Mouse (Mus musculus) midbrain, postnatal 0 days (tissue): ENCODE results near the gene Rsrp1. TPM values are rescaled to one million over a fixed set of nuclear protein-coding genes. Genes with fewer than 3 reads are reported as not detected.
"Not testable (repeated sequence)": the region's sequence is repeated elsewhere in the genome, so short reads cannot be mapped to it uniquely, and the experiment has no call there.

Experiments
- ATAC-seq: fragments of 200-750 bp; cut with Nextera tagmentation; 2 replicates; pipeline ENCODE4 v1.8.0; 2017; ENCODE audit warnings: moderate number of reproducible peaks, mild to moderate bottlenecking, moderate TSS enrichment, moderate library complexity; ENCODE audit not compliant: low FRiP score
- DNase-seq: peaks from one replicate; pipeline ENCODE4 v3.0.0-alpha.2; 2015; ENCODE audit warnings: low spot score
- H3K27ac ChIP-seq: fragments of 300-500 bp; sonication (generic); 2 replicates; pipeline ENCODE4 v1.5.1; 2014; ENCODE audit warnings: low read depth, mild to moderate bottlenecking, low read length, mixed read lengths
- H3K27me3 ChIP-seq: fragments of 300-500 bp; sonication (generic); 2 replicates; pipeline ENCODE4 v1.6.1; 2014; ENCODE audit warnings: low read length, control low read depth, mixed read lengths; ENCODE audit not compliant: insufficient read depth
- H3K36me3 ChIP-seq: fragments of 300-500 bp; sonication (generic); 2 replicates; pipeline ENCODE4 v1.6.1; 2014; ENCODE audit warnings: low read length, control low read depth, mixed read lengths; ENCODE audit not compliant: insufficient read depth
- H3K4me1 ChIP-seq: fragments of 300-500 bp; sonication (generic); 2 replicates; pipeline ENCODE4 v1.6.1; 2014; ENCODE audit warnings: mild to moderate bottlenecking, control low read depth, antibody characterized with exemption, low read length, mixed read lengths; ENCODE audit not compliant: insufficient read depth
- H3K4me2 ChIP-seq: fragments of 300-500 bp; sonication (generic); 2 replicates; pipeline ENCODE4 v1.6.1; 2014; ENCODE audit warnings: low read depth, mild to moderate bottlenecking, low read length, mixed read lengths; ENCODE audit not compliant: poor library complexity, severe bottlenecking
- H3K4me3 ChIP-seq: fragments of 300-500 bp; sonication (generic); 2 replicates; pipeline ENCODE4 v1.5.1; 2014; ENCODE audit warnings: low read depth, mild to moderate bottlenecking, low read length, moderate library complexity
- H3K9ac ChIP-seq: fragments of 300-500 bp; sonication (generic); replicated peaks from 2 replicates; pipeline ENCODE4 v1.6.1; 2014; ENCODE audit warnings: mild to moderate bottlenecking, low read length, moderate library complexity, mixed read lengths; ENCODE audit not compliant: poor library complexity, severe bottlenecking
- H3K9me3 ChIP-seq: fragments of 300-500 bp; sonication (generic); 2 replicates; pipeline ENCODE4 v1.6.1; 2016; ENCODE audit warnings: low read length, control low read depth
- CTCF ChIP-seq: IDR thresholded peaks from 2 replicates; pipeline ENCODE4 v1.5.1; 2016; ENCODE audit warnings: antibody characterized with exemption, mild to moderate bottlenecking
- WGBS: fragments of 180-500 bp; shearing (Covaris S2); extraction: QIAGEN DNeasy Blood & Tissue Kit; methylation state at CpG from one replicate; pipeline ENCODE4 v1.1.7; 2014; 5-methylcytosine and 5-hydroxymethylcytosine counted together
- polyA plus RNA-seq: library from polyadenylated mRNA; unstranded; fragments of >200 nt; fragmentation: Nextera tagmentation; extraction: Ambion mirVana; gene quantifications from 2 replicates; pipeline ENCODE4 v1.2.1, GENCODE M21; 2015
- total RNA-seq: library from RNA; depleted of rRNA; stranded (reverse); fragments of >200 nt; gene quantifications from 2 replicates; pipeline ENCODE4 v1.2.3, GENCODE M21; 2014

The Rsrp1 gene
- total and polyA plus RNA-seq, 2 experiments from 2014 or later, result 109 to 319 TPM

DNA sequence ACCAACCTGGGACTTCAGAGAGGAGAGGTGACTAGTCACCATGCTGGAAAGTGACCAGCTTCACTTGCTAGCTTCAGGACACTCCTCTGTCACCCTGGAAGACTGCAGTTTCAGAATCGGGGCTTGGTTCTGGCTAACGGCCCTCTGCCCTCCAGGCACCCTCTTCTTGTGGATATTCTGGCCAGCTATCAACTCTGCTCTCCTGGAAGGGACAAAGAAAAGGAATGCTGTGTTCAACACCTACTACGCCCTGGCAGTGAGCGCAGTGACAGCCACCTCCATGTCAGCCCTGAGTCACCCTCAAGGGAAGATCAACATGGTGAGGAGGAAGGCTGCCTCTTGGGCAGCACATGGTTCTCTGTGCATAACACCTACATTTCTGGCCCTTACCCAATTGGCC lies 39.0 kb upstream of the Rsrp1 start:
- no peaks in the 10 kb centered on the region for H3K36me3 ChIP-seq
- no peaks in the 10 kb centered on the region for H3K9me3 ChIP-seq
- H3K9ac ChIP-seq, result no peak overlapping the region
- ATAC-seq, result no peak
- no peak for DNase-seq
- no peak for TF ChIP-seq CTCF
- no peak overlapping the region for H3K4me2 ChIP-seq
- H3K27ac ChIP-seq, result no peak overlapping the region
- H3K4me1 ChIP-seq, result no peaks in the 10 kb centered on the region
- no peaks in the 10 kb centered on the region for H3K27me3 ChIP-seq
- 88% methylated on average over 4 of the region's 4 CpGs for whole genome bisulfite sequencing
- no peak overlapping the region for H3K4me3 ChIP-seq

DNA sequence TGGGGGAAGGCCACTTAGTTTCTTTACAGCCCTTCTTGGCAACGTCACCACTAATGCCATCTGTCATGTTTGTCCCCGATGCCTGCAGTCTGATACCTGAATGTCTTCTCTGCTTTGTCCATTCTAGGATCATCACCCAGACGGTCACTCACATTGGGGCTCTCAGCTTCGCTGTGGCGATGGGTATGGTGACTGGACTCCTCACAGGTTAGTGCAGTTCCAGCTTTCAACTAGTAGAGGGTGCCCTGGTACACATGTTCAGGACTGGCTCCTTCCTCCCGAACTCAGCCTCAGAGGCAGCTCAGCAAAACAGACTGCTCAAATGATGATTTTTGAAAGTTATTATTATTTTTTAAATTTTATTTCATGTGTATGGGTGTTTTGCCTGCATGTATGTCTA lies 31.3 kb upstream of the Rsrp1 start:
- no peak for ATAC-seq
- no peak for DNase-seq
- Histone ChIP-seq H3K27me3 (no peaks in the 10 kb centered on the region), H3K4me2 (no peak overlapping the region), H3K4me1 (no peaks in the 10 kb centered on the region), H3K4me3 (no peak overlapping the region), H3K27ac (no peak overlapping the region), H3K36me3 (peaks cover 7% of the 10 kb centered on the region), H3K9me3 (no peaks in the 10 kb centered on the region), H3K9ac (no peak overlapping the region)
- 85% methylated on average over 6 of the region's 6 CpGs for WGBS
- TF ChIP-seq CTCF, result no peak

DNA sequence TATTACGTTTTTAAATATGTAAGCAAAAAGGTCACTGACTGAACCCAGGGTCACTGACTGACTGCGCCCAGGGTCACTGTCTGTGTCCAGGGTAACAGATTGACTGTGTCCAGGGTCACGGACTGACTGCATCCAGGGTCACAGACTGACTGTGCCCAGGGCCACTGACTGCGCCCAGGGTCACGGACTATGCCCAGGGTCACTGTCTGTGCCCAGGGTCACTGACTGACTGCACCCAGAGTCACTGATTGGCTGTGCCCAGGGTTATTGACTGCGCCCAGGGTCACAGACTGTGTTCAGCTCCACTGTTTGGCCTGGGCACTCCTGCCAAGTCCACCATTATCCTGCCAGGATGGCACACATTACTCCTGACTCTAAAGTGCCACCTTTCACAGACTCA lies 26.1 kb upstream of the Rsrp1 start:
- 87% methylated on average over 6 of the region's 6 CpGs for WGBS
- Histone ChIP-seq H3K9me3 (no peaks in the 10 kb centered on the region), H3K36me3 (peaks cover 36% of the 10 kb centered on the region), H3K27me3 (no peaks in the 10 kb centered on the region), H3K9ac (no peak overlapping the region), H3K4me1 (no peaks in the 10 kb centered on the region), H3K27ac (no peak overlapping the region), H3K4me2 (no peak overlapping the region), H3K4me3 (no peak overlapping the region)
- no peak for TF ChIP-seq CTCF
- ATAC-seq, result no peak
- DNase-seq, result no peak

GRCm38 (mm10) chr4:134901126-134901525 lies 22.3 kb upstream of the Rsrp1 start:
- no peak overlapping the region for H3K9ac ChIP-seq
- WGBS, result 96% methylated on average over 8 of the region's 8 CpGs
- no peak overlapping the region for H3K4me3 ChIP-seq
- peaks cover 63% of the 10 kb centered on the region for H3K36me3 ChIP-seq
- DNase-seq (no peak), ATAC-seq (no peak)
- H3K27ac ChIP-seq, result no peak overlapping the region
- no peak for TF ChIP-seq CTCF
- no peaks in the 10 kb centered on the region for H3K27me3 ChIP-seq
- H3K4me1 ChIP-seq, result no peaks in the 10 kb centered on the region
- no peak overlapping the region for H3K4me2 ChIP-seq
- H3K9me3 ChIP-seq, result no peaks in the 10 kb centered on the region

GRCm38 (mm10) chr4:134903046-134903445 lies 20.3 kb upstream of the Rsrp1 start:
- DNase-seq (no peak), ATAC-seq (no peak)
- H3K4me1 ChIP-seq, result no peaks in the 10 kb centered on the region
- peaks cover 69% of the 10 kb centered on the region for H3K36me3 ChIP-seq
- H3K27ac ChIP-seq, result no peak overlapping the region
- no peak overlapping the region for H3K4me3 ChIP-seq
- no peaks in the 10 kb centered on the region for H3K27me3 ChIP-seq
- WGBS, result 77% methylated on average over 7 of the region's 7 CpGs
- H3K9me3 ChIP-seq, result no peaks in the 10 kb centered on the region
- TF ChIP-seq CTCF, result no peak
- H3K9ac ChIP-seq, result no peak overlapping the region
- no peak overlapping the region for H3K4me2 ChIP-seq

DNA sequence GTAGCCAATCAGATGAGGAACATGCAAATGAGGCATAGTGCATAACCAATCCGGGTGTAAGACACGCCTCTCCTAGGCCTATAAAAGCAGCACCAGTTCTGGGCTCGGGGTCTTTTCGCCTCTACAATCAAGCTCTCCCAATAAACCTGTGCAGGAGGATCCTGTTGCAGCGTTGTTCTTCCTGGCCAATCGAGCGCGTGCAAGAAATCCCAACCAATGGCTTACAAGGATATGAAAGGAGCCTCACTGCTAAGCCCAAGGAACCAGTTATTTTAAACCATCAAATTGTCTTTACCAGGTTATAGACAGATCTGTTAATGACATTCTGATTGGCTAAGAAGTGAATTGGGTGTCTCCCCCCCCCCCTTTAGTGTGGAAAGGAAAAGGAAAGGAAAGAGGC lies 12.0 kb upstream of the Rsrp1 start:
- not testable (repeated sequence) for H3K4me1 ChIP-seq, H3K4me2 ChIP-seq, H3K4me3 ChIP-seq, H3K9me3 ChIP-seq, H3K9ac ChIP-seq, DNase-seq, H3K27me3 ChIP-seq, ATAC-seq, H3K27ac ChIP-seq
- peaks cover 29% of the 10 kb centered on the region for H3K36me3 ChIP-seq
- WGBS, result 97% methylated on average over 6 of the region's 8 CpGs
